Mouse (Mus musculus) liver, adult 2 months (tissue): ENCODE measurements at regions not wholly inside any gene's neighbourhood (a gene's known extent, or its start where the extent isn't known, plus 50 kb on each side); places are given as distances from the start of the nearest gene placed in this dataset.

Experiments used
- CTCF ChIP-seq: fragments of 200-500 bp; IDR thresholded peaks from 2 replicates; pipeline ENCODE4 v1.5.1; 2011; ENCODE audit warnings: low read depth, low read length, control low read depth
- POLR2A ChIP-seq: fragments of 200-500 bp; IDR thresholded peaks from 2 replicates; pipeline ENCODE4 v1.6.1; 2011; ENCODE audit warnings: low read length, control low read depth; ENCODE audit not compliant: insufficient read depth; ENCODE audit errors: extremely low read depth

DNA sequence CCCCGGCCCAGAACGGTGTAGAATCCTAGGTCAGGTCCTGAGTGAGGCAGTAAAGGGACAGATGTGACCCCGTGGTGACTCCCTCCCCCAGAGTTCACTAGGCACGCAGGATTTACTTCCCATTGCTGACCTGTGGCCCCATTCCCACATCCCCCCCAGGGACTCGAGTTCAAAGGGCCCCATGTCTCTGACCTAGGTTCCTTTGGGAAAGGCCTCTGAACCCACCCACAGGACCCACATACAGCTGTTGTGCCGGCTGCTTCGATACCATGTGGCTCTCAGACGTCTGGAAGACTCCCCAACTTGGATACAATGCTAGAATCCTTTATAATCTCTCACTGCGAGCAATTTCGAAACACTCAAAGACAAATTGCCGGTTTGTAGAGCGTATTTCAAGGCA lies 151.0 kb upstream of the Sfswap start:
- TF ChIP-seq CTCF (no peak), POLR2A (no peak)
